Mouse (Mus musculus) intestine, postnatal 0 days (tissue): ENCODE measurements around the gene Sertad2. TPM values are rescaled to one million over a fixed set of nuclear protein-coding genes. Genes with fewer than 3 reads are reported as not detected.
A peak's percentile ranks its signal among the peaks of the same experiment; 100 is the strongest.

Source experiments
- ATAC-seq: fragments of 200-750 bp; cut with Nextera tagmentation; 2 replicates; pipeline ENCODE4 v1.8.0; 2017; ENCODE audit warnings: mild to moderate bottlenecking, moderate TSS enrichment, moderate library complexity
- H3K27ac ChIP-seq: fragments of 300-500 bp; sonication (generic); 2 replicates; pipeline ENCODE4 v1.5.1; 2014; ENCODE audit warnings: mild to moderate bottlenecking, low read depth, low read length, moderate library complexity
- H3K27me3 ChIP-seq: fragments of 300-500 bp; sonication (generic); replicated peaks from 2 replicates; pipeline ENCODE4 v1.6.1; 2014; ENCODE audit warnings: low read length, mixed read lengths; ENCODE audit not compliant: control insufficient read depth, insufficient read depth
- H3K36me3 ChIP-seq: fragments of 300-500 bp; sonication (generic); 2 replicates; pipeline ENCODE4 v1.6.1; 2014; ENCODE audit warnings: mild to moderate bottlenecking, moderate library complexity; ENCODE audit not compliant: control insufficient read depth, insufficient read depth
- H3K4me1 ChIP-seq: fragments of 300-500 bp; sonication (generic); replicated peaks from 2 replicates; pipeline ENCODE4 v1.6.1; 2014; ENCODE audit warnings: antibody characterized with exemption, low read length, mixed read lengths; ENCODE audit not compliant: control insufficient read depth, insufficient read depth
- H3K4me2 ChIP-seq: fragments of 300-500 bp; sonication (generic); replicated peaks from 2 replicates; pipeline ENCODE4 v1.6.1; 2014; ENCODE audit warnings: low read depth, mild to moderate bottlenecking, moderate library complexity
- H3K4me3 ChIP-seq: fragments of 300-500 bp; sonication (generic); 2 replicates; pipeline ENCODE4 v1.5.1; 2014; ENCODE audit warnings: low read depth, low read length
- H3K9ac ChIP-seq: fragments of 300-500 bp; sonication (generic); 2 replicates; pipeline ENCODE4 v1.6.1; 2014; ENCODE audit warnings: mild to moderate bottlenecking, low read depth, low read length
- H3K9me3 ChIP-seq: fragments of 300-500 bp; sonication (generic); 2 replicates; pipeline ENCODE4 v1.6.1; 2016; ENCODE audit warnings: mixed run types; ENCODE audit not compliant: control insufficient read depth
- CTCF ChIP-seq: sonication (generic); IDR thresholded peaks from 2 replicates; pipeline ENCODE4 v1.5.1; 2016; ENCODE audit warnings: low read depth, mild to moderate bottlenecking, control low read depth, antibody characterized with exemption, moderate library complexity
- WGBS: fragments of 180-500 bp; shearing (Covaris S2); extraction: QIAGEN DNeasy Blood & Tissue Kit; methylation state at CpG from one replicate; pipeline ENCODE4 v1.1.7; 2014; 5-methylcytosine and 5-hydroxymethylcytosine counted together
- polyA plus RNA-seq: library from polyadenylated mRNA; unstranded; fragments of >200 nt; fragmentation: Nextera tagmentation; extraction: Ambion mirVana; gene quantifications from 2 replicates; pipeline ENCODE4 v1.2.1, GENCODE M21; 2015

Gene Sertad2
- polyA plus RNA-seq, 1 experiment from 2014 or later, result 38.2 TPM

DNA sequence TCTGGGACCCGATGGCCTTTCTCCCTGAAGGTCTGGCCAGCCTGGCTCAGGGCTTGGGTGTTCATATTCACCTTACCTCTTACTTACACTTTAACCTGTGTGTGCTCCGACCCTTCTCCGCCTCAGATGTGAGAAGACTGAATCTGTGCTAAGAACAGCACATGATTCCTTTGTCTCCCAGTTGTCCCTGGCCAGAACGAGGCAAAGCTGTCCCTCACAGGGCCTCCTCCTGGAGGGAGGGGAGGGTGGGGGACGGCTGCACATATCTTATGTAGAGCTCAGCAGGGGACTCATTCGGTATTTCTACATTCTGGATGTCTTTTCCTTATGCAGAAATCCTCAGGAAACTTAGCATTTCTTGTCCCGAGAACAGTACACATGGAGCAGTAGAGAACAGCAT, 62.6 kb downstream of the Sertad2 start:
- H3K9me3 ChIP-seq, result no peaks in the 10 kb centered on the region
- ATAC-seq, result no peak
- H3K27me3 ChIP-seq, result no peaks in the 10 kb centered on the region
- no peak overlapping the region for H3K9ac ChIP-seq
- TF ChIP-seq CTCF, result no peak
- no peaks in the 10 kb centered on the region for H3K4me1 ChIP-seq
- no peak overlapping the region for H3K27ac ChIP-seq
- no peak overlapping the region for H3K4me2 ChIP-seq
- H3K4me3 ChIP-seq, result no peak overlapping the region
- 71% methylated on average over 7 of the region's 7 CpGs for WGBS
- H3K36me3 ChIP-seq, result no peaks in the 10 kb centered on the region

DNA sequence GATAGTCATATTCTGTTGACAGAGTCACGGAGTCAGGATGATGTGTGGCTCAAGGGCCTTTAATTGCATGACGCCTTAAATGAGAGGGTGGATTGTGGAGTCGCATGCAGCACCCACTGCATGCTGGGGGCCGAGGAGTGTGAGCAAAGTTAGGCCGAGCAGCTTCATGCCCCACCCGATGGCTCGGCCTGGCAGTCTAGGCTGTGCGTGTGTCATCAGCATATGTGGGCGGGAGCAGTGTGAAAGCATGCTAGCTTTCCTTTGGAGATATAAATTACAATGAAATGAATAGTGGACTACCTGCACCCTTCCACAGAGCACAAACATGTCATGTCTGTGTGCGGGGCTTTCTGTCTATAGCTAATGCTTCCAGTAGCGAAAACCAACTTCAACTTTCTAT, 65.4 kb downstream of the Sertad2 start:
- ATAC-seq, result no peak
- 74% methylated on average over 11 of the region's 11 CpGs for WGBS
- Histone ChIP-seq H3K27ac (no peak overlapping the region), H3K4me2 (no peak overlapping the region; the same call in 1 of the 2 replicates), H3K4me3 (no peak overlapping the region), H3K27me3 (no peaks in the 10 kb centered on the region), H3K9ac (no peak overlapping the region), H3K36me3 (no peaks in the 10 kb centered on the region), H3K4me1 (no peaks in the 10 kb centered on the region), H3K9me3 (no peaks in the 10 kb centered on the region)
- TF ChIP-seq CTCF, result no peak

DNA sequence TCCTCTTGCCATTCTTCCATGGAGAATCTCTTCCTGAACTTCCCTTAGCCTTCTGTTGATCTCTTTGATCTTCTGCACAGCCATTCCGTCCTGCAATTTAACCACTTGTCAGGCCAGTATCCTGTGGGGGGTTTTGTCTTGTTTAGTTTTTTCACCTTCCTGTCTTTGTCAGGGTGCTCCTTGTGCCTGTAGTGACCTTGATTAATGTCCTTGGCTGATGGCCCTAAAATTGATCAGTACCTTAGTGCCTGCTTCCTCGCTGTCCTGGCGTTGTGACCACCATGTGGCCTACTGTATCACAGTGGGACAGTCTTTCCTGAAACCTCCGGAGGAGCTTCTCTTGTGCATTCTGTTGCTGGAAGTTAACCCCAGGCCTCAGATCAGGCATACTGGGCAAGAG, 70.2 kb downstream of the Sertad2 start:
- no peaks in the 10 kb centered on the region for H3K4me1 ChIP-seq
- ATAC-seq, result no peak
- H3K9ac ChIP-seq, result no peak overlapping the region
- H3K27ac ChIP-seq, result no peak overlapping the region
- H3K4me3 ChIP-seq, result no peak overlapping the region
- H3K27me3 ChIP-seq, result no peaks in the 10 kb centered on the region
- no peaks in the 10 kb centered on the region for H3K36me3 ChIP-seq
- no peaks in the 10 kb centered on the region for H3K9me3 ChIP-seq
- WGBS, result 76% methylated on average over 4 of the region's 4 CpGs
- no peak for TF ChIP-seq CTCF
- H3K4me2 ChIP-seq, result no peak overlapping the region

DNA sequence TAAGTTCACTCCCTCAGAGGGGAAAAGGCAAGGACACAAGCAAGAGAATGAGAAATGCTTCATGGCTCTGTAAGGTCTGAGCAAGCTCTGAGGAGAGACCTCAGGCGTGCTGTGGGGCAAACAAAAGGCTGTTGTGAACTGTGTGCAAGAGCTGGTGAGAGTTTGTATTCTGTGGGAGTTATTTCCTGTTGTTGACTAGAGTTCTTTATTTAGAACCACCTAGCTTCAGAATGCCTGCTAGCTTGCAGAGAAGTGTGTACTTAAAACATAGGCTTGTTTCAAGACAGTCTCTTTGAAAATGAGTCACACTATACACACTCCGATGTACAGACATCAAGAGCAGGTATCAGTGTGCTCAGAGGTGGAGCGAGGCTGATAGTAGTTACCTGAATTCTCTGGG, 73.0 kb downstream of the Sertad2 start:
- 54% methylated on average over 3 of the region's 3 CpGs for WGBS
- Histone ChIP-seq H3K27ac (no peak overlapping the region), H3K4me1 (no peaks in the 10 kb centered on the region), H3K9ac (no peak overlapping the region), H3K4me2 (no peak overlapping the region), H3K36me3 (no peaks in the 10 kb centered on the region), H3K9me3 (no peaks in the 10 kb centered on the region), H3K4me3 (no peak overlapping the region), H3K27me3 (no peaks in the 10 kb centered on the region)
- no peak for TF ChIP-seq CTCF
- ATAC-seq, result no peak

DNA sequence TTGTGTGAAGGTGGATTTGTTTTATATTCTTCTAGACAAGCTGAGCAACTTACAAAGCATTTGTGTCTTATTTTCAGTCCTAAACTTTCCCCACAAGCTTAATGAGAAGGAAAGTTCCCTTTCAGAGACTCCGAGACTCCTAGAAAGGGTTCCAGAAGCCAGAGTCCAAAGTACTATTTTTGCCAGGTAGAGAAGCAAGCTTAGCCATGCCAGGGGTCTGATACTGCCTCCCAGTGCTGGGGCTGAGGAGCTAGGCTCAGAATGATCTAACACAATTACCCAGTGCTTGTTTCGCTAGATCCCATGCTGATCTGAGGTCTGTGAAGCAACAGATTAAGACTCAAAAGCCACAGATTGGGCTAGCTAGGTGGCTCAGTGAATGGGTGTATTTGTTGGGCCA, 84.1 kb downstream of the Sertad2 start:
- H3K36me3 ChIP-seq, result no peaks in the 10 kb centered on the region
- no peak overlapping the region for H3K4me2 ChIP-seq
- 65% methylated on average over 2 of the region's 2 CpGs for WGBS
- peak; percentile 35 for TF ChIP-seq CTCF
- no peaks in the 10 kb centered on the region for H3K9me3 ChIP-seq
- no peaks in the 10 kb centered on the region for H3K27me3 ChIP-seq
- no peak overlapping the region for H3K4me3 ChIP-seq
- no peak for ATAC-seq
- no peak overlapping the region for H3K9ac ChIP-seq
- no peaks in the 10 kb centered on the region for H3K4me1 ChIP-seq
- no peak overlapping the region for H3K27ac ChIP-seq

DNA sequence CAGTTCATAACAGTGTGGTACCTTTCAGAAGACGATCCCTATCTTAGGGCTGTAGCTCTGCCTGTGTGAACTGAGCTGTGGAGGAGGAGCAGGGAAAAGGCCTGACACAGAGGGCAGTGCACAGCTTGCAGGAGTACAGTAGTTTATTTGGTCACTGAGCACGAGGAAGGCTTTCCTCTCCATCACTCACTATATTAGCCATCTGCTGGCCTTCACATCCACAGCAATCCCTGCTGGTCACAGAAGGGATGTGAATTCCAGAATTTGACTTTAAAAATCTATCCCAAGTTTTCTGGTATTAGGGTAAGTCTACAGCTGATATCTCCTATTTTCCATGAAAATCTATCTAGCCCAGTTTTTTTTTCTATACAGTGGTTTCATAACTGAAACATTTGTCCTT, 85.2 kb downstream of the Sertad2 start:
- Histone ChIP-seq H3K9ac (no peak overlapping the region), H3K27me3 (no peaks in the 10 kb centered on the region), H3K27ac (no peak overlapping the region), H3K4me3 (no peak overlapping the region), H3K4me2 (no peak overlapping the region), H3K9me3 (no peaks in the 10 kb centered on the region), H3K4me1 (no peaks in the 10 kb centered on the region), H3K36me3 (no peaks in the 10 kb centered on the region)
- 59% methylated on average over 2 of the region's 2 CpGs for WGBS
- no peak for ATAC-seq
- TF ChIP-seq CTCF, result peak; percentile 50

DNA sequence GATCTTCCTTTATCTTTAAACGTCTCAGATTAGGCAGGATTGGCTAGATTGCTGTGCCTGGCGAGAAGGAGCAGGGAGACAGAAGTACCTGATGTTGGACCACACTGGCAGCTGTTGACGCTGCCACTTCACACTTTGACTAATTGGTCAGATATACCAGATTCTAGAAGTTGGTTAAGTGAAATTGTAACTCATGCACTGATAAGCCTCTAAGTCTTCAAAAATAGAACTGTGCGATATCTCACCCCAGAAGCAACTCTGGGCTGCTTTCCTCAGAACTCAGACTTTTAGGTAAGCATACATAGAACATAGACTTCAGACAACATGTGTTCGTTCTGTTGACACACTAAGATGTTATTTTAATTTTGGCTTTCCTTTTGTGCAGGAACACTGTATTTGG, 86.6 kb downstream of the Sertad2 start:
- no peaks in the 10 kb centered on the region for H3K9me3 ChIP-seq
- 82% methylated on average over 5 of the region's 5 CpGs for WGBS
- H3K4me1 ChIP-seq, result no peaks in the 10 kb centered on the region
- H3K4me2 ChIP-seq, result no peak overlapping the region
- no peaks in the 10 kb centered on the region for H3K36me3 ChIP-seq
- TF ChIP-seq CTCF, result no peak
- no peaks in the 10 kb centered on the region for H3K27me3 ChIP-seq
- ATAC-seq, result no peak
- H3K27ac ChIP-seq, result no peak overlapping the region
- H3K9ac ChIP-seq, result no peak overlapping the region
- H3K4me3 ChIP-seq, result no peak overlapping the region
